Mouse (Mus musculus): ENCODE measurements around the gene Fkbp5. TPM values are rescaled to one million over a fixed set of nuclear protein-coding genes. Genes with fewer than 3 reads are reported as not detected.

Fkbp5 gene
- 7.8 and 8.6 TPM in 2 replicates for polyA plus RNA-seq (2012; rRNA removed)

GRCm38 (mm10) chr17:28517441-28517955 lies at the start of gene Fkbp5:
Gene Fkbp5, minus strand, starts transcription at chr17:28517527.

GRCm38 (mm10) chr17:28560598-28560997 lies 43.3 kb upstream of the Fkbp5 start, which contains the start of gene Clps:
Gene Clps, minus strand, starts transcription at chr17:28560766.

GRCm38 (mm10) chr17:28549111-28549510 lies 31.8 kb upstream of the Fkbp5 start, which contains the start of gene Clpsl2:
Gene Clpsl2, plus strand, starts transcription at chr17:28549411.

GRCm38 (mm10) chr17:28530506-28530905 lies 13.2 kb upstream of the Fkbp5 start, which contains the start of gene Armc12:
Gene Armc12, plus strand, starts transcription at chr17:28530806.

GRCm38 (mm10) chr17:28365122-28365521 lies 152.2 kb downstream of the Fkbp5 start, which contains the start of gene Tulp1:
Gene Tulp1, minus strand, starts transcription at chr17:28365222.

GRCm38 (mm10) chr17:28350466-28351352 lies 166.6 kb downstream of the Fkbp5 start, which contains the start of gene Tead3:
Gene Tead3, minus strand, starts transcription at chr17:28350817.

Other genes with a start within 250 kb of the Fkbp5 start
- 3.9 and 5.3 TPM in 2 replicates for gene Fance, start 204.0 kb downstream of the Fkbp5 start, polyA plus RNA-seq (2012; rRNA removed)
- 1,745 and 1,892 TPM in 2 replicates for gene Rpl10a, start 189.1 kb downstream of the Fkbp5 start, polyA plus RNA-seq (2012; rRNA removed)
- gene Tead3, start 166.7 kb downstream of the Fkbp5 start, polyA plus RNA-seq (2012; rRNA removed) = 1.8 and 1.9 TPM in 2 replicates
- gene Tulp1, start 152.3 kb downstream of the Fkbp5 start, polyA plus RNA-seq (2012; rRNA removed) = 0.26 and 0.28 TPM in 2 replicates
- not detected in 2 replicates for gene Armc12, start 13.3 kb upstream of the Fkbp5 start, polyA plus RNA-seq (2012; rRNA removed)
- not detected in 2 replicates for gene Clpsl2, start 31.9 kb upstream of the Fkbp5 start, polyA plus RNA-seq (2012; rRNA removed)
- gene Clps, start 43.2 kb upstream of the Fkbp5 start, polyA plus RNA-seq (2012; rRNA removed) = 0.75 and 1.3 TPM in 2 replicates
- gene Lhfpl5, start 58.1 kb upstream of the Fkbp5 start, polyA plus RNA-seq (2012; rRNA removed) = not detected in 2 replicates
- gene Srpk1, start 105.2 kb upstream of the Fkbp5 start, polyA plus RNA-seq (2012; rRNA removed) = 13.2 and 15.8 TPM in 2 replicates
- 0.32 and 0.38 TPM in 2 replicates for gene Slc26a8, start 172.7 kb upstream of the Fkbp5 start, polyA plus RNA-seq (2012; rRNA removed)
- 34.5 and 39.9 TPM in 2 replicates for gene Mapk14, start 173.8 kb upstream of the Fkbp5 start, polyA plus RNA-seq (2012; rRNA removed)
- 0.12 and 0.16 TPM in 2 replicates for gene AC170998.1, start 208.6 kb upstream of the Fkbp5 start, polyA plus RNA-seq (2012; rRNA removed)